Mouse (Mus musculus) ES-Bruce4 (cell line): ENCODE results near the gene Tnxb.

Experiments
- CTCF ChIP-seq: IDR thresholded peaks from one replicate; pipeline ENCODE4 v1.8.1; 2011; ENCODE audit warnings: low read depth, low read length
- EP300 ChIP-seq: IDR thresholded peaks from 2 replicates; pipeline ENCODE4 v1.6.1; 2011; ENCODE audit warnings: low read depth, low read length; ENCODE audit not compliant: insufficient read depth
- POLR2A ChIP-seq: IDR thresholded peaks from one replicate; pipeline ENCODE4 v1.8.1; 2011; ENCODE audit warnings: low read length; ENCODE audit not compliant: insufficient read depth

GRCm38 (mm10) chr17:34626062-34626772 is 44.1 kb upstream of the Tnxb start:
- no peak for TF ChIP-seq POLR2A
- no peak for TF ChIP-seq CTCF
- TF ChIP-seq EP300 = no peak
